Mouse (Mus musculus): Measurements from ENCODE around the gene Crp. TPM values are rescaled to one million over a fixed set of nuclear protein-coding genes. Genes with fewer than 3 reads are reported as not detected.

Gene Crp
- polyA plus RNA-seq (2011; ENCODE audit: insufficient read depth, insufficient read length, low replicate concordance, missing spikeins): 1.3 TPM in 1 of 2 replicates, not detected in the other

DNA sequence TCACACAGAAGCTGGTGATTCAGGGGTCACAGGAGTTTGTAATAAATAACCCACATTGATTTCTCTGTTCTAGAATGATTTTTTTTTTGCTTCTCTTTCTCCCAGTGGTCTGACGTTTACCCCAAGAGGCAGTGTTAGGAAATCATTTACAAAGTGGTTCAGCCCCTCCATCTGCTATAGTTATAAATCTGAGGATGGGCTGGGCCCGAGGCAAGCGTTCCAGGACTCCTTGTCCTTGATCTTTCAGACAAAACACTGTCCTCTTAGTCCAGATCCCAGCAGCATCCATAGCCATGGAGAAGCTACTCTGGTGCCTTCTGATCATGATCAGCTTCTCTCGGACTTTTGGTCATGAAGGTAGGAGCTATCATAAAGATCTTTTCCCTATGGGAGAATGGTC lies at the start of gene Crp:
Gene Crp, plus strand, starts transcription at position 212 of the 400 bp plus-strand sequence.
- TF ChIP-seq POLR2A (IDR thresholded peaks at IDR 0.05; ENCODE audit: borderline replicate concordance, control insufficient read depth, low read depth, low read length) (no peak), CTCF (IDR thresholded peaks at IDR 0.05; ENCODE audit: control insufficient read depth, insufficient read depth, low read length) (no peak)
- Histone ChIP-seq H3K4me3 (replicated peaks; ENCODE audit: control insufficient read depth, low read depth, low read length) (no peak within 1 kb of the TSS), H3K27ac (ENCODE audit: control insufficient read depth, insufficient read depth, low read depth, low read length, poor library complexity) (no peak within 1 kb of the TSS), H3K4me1 (ENCODE audit: control insufficient read depth, insufficient read depth, low read length) (no peaks in the 10 kb centered on the region)
- WGBS: 71% methylated on average over 4 of the region's 4 CpGs

DNA sequence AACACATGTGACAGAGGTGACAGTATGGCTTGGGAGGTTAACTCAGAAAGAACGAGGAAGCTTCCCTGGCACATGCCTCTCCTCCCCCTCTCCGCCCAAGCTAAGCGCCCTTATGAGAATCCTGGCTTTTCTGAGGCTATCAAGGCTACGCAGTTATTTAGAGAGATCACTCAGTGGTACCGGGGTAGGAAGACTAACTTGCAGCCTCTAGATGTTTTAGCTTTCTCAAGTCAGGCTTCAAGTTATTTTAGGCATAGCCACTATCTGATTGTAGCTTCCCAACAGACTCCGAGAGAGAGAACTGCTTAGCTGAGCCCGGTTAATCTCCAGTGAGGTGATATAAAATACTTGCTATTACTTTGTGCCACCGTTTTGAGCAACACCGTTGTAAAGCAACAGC lies 48.5 kb upstream of the Crp start:
- TF ChIP-seq CTCF (IDR thresholded peaks at IDR 0.05; ENCODE audit: control insufficient read depth, insufficient read depth, low read length): no peak
- no peak for TF ChIP-seq POLR2A (IDR thresholded peaks at IDR 0.05; ENCODE audit: borderline replicate concordance, control insufficient read depth, low read depth, low read length)
- H3K4me3 ChIP-seq (replicated peaks; ENCODE audit: control insufficient read depth, low read depth, low read length): no peak overlapping the region
- H3K27ac ChIP-seq (ENCODE audit: control insufficient read depth, insufficient read depth, low read depth, low read length, poor library complexity): no peak overlapping the region
- 65% methylated on average over 9 of the region's 9 CpGs for WGBS
- no peaks in the 10 kb centered on the region; the same call in 1 of the 2 replicates for H3K4me1 ChIP-seq (ENCODE audit: control insufficient read depth, insufficient read depth, low read length)

DNA sequence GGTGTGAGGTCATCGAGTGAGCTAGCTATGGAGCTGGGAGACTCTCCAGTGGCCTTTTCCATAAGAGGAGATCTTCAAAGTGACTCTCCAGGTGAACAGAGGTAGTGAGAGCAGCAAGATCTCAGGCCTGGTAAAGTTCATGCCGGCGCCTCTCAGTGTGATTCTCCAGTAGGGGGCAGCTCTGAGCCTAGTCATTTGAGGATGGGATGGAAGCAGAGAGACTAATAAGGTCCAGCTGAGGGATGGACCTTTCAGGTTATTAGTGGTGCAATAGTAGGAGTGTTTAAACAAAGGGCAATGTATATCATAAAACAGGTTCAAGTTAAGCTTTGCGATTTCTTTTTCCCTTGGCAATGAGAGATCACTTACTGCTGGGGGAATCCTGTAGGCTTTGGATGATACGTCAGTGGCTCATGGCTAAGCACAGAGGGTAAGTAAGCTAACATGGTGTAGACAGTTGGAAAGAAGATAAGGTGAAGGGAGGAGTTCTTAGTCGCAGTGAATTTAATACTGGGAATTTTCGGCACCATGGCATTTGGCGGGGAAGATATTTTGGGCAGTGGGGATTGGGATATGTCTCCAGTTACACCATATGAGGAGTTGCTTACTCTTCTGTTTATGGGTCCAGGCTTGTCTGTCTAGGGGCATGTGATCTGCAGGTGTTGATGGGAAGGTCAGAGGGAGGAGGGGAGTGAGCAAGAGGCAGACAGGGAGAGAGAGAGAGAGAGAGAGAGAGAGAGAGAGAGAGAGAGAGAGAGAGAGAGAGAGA lies 47.2 kb upstream of the Crp start:
- Histone ChIP-seq H3K27ac (ENCODE audit: control insufficient read depth, insufficient read depth, low read depth, low read length, poor library complexity) (no peak overlapping the region), H3K4me3 (replicated peaks; ENCODE audit: control insufficient read depth, low read depth, low read length) (no peak overlapping the region), H3K4me1 (ENCODE audit: control insufficient read depth, insufficient read depth, low read length) (no peaks in the 10 kb centered on the region; the same call in 1 of the 2 replicates)
- 68% methylated on average over 8 of the region's 8 CpGs for WGBS
- peak; percentile 31; the same call in 1 of the 2 replicates for TF ChIP-seq CTCF (IDR thresholded peaks at IDR 0.05; ENCODE audit: control insufficient read depth, insufficient read depth, low read length)
- no peak for TF ChIP-seq POLR2A (IDR thresholded peaks at IDR 0.05; ENCODE audit: borderline replicate concordance, control insufficient read depth, low read depth, low read length)

DNA sequence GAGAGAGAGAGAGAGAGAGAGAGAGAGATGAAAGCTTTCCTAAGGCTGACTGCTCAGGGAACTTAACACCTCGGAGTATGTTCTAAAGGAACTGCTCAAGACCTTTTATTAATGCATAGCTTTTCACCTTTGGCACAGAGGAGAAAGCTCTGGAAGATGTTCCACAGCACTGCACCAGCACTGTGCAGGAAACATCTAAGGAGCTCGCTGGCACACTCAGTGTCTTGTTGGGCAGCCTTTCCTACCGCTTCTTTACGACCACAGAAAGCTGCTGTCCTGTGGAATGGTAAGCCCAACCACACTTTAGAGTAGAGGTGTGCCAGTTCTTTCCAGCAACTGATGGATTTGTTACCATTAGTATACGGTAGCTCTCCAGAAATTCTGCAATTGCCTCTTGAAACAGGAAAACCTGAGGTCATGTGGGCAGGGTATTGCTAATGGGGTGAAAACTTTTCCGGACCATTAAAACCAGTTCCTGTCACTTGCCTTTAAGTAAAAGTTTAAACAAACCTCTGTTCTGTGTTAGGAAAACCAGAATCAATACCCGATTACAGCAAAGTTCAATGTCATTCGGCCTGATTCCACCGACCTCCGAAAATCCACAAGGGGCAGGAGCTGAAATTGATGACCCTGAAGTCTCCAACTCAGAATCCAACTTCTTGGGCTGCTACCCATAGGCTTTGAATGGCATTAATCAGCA lies 46.4 kb upstream of the Crp start:
- Histone ChIP-seq H3K27ac (ENCODE audit: control insufficient read depth, insufficient read depth, low read depth, low read length, poor library complexity) (no peak overlapping the region), H3K4me1 (ENCODE audit: control insufficient read depth, insufficient read depth, low read length) (no peaks in the 10 kb centered on the region; the same call in 1 of the 2 replicates), H3K4me3 (replicated peaks; ENCODE audit: control insufficient read depth, low read depth, low read length) (no peak overlapping the region)
- TF ChIP-seq CTCF (IDR thresholded peaks at IDR 0.05; ENCODE audit: control insufficient read depth, insufficient read depth, low read length) (no peak), POLR2A (IDR thresholded peaks at IDR 0.05; ENCODE audit: borderline replicate concordance, control insufficient read depth, low read depth, low read length) (no peak)
- WGBS: 54% methylated on average over 10 of the region's 10 CpGs

DNA sequence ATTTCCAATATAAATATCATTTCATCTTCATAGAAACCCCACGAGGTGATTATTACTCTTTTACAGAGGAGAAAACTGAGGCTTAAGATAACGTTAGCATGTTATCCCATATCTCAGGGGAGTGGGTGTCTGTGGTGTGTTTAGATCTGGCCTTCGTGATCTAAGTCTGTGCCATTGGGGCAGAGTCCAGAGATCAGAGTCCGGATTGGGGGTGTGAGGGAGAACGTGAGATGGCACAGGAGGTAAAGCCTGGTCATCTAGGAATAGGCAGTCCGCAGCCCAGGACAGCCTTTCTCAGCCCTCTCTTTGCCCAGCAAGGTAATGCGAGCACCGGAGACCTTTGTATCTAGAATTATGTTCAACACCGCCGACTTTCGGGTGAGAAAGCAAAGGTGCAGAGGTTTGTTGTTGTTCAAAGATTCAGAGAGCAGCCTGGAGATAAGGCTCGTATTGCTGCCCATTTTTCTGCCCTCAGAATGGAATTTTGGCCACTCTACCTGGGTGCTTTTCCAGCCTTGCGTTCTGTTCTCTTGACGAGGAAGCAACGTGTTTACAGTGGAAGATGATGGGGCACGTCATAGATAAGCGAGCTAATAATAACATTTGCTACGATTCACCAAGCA lies 45.7 kb upstream of the Crp start:
- 79% methylated on average over 18 of the region's 18 CpGs for WGBS
- TF ChIP-seq POLR2A (IDR thresholded peaks at IDR 0.05; ENCODE audit: borderline replicate concordance, control insufficient read depth, low read depth, low read length): no peak
- no peak for TF ChIP-seq CTCF (IDR thresholded peaks at IDR 0.05; ENCODE audit: control insufficient read depth, insufficient read depth, low read length)
- H3K4me1 ChIP-seq (ENCODE audit: control insufficient read depth, insufficient read depth, low read length): no peaks in the 10 kb centered on the region; the same call in 1 of the 2 replicates
- no peak overlapping the region for H3K4me3 ChIP-seq (replicated peaks; ENCODE audit: control insufficient read depth, low read depth, low read length)
- no peak overlapping the region for H3K27ac ChIP-seq (ENCODE audit: control insufficient read depth, insufficient read depth, low read depth, low read length, poor library complexity)

DNA sequence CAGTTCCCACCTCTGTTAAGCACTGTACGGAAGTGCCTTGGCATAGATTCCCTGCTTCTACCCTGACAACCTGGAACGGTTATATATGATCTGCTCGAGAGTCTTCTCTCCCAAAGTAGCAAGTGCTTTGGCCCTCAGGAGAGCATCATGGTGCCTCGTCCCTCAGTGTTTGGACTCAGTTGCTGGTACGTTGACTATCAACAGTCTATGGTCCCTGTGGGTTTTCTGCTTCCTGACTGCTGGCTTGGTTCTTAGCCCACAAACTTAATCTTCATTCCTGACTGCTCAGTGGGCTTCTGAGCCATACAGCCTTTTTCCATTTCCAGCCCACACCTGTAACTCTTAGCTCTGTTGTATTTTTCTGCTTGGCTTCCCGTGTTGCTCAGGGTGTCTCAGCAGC lies 44.0 kb upstream of the Crp start:
- Histone ChIP-seq H3K27ac (ENCODE audit: control insufficient read depth, insufficient read depth, low read depth, low read length, poor library complexity) (no peak overlapping the region), H3K4me1 (ENCODE audit: control insufficient read depth, insufficient read depth, low read length) (no peaks in the 10 kb centered on the region; the same call in 1 of the 2 replicates), H3K4me3 (replicated peaks; ENCODE audit: control insufficient read depth, low read depth, low read length) (no peak overlapping the region)
- TF ChIP-seq CTCF (IDR thresholded peaks at IDR 0.05; ENCODE audit: control insufficient read depth, insufficient read depth, low read length) (no peak), POLR2A (IDR thresholded peaks at IDR 0.05; ENCODE audit: borderline replicate concordance, control insufficient read depth, low read depth, low read length) (no peak)
- WGBS: 21% methylated on average over 6 of the region's 6 CpGs

DNA sequence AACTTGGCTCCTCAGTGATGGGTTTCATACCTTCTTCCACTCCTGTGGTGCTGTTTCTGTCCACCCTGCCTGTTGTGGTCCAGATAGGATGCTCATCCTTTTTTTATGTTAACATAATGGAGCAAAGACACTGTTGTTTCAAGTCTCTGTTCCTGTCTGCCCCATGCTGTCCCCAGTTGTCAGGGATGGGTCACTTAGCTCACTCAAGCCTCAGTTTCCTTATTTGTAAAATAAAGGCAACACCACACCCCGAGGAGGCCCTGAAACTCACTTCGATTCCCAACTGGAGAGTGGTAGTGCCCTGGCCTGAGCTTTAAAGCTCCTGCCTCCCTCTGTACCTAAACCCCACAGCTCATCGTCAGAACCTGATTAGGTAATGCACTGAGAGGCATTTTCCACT lies 40.6 kb upstream of the Crp start:
- no peak for TF ChIP-seq CTCF (IDR thresholded peaks at IDR 0.05; ENCODE audit: control insufficient read depth, insufficient read depth, low read length)
- TF ChIP-seq POLR2A (IDR thresholded peaks at IDR 0.05; ENCODE audit: borderline replicate concordance, control insufficient read depth, low read depth, low read length): no peak
- no peak overlapping the region for H3K27ac ChIP-seq (ENCODE audit: control insufficient read depth, insufficient read depth, low read depth, low read length, poor library complexity)
- WGBS: 75% methylated on average over 3 of the region's 3 CpGs
- H3K4me1 ChIP-seq (ENCODE audit: control insufficient read depth, insufficient read depth, low read length): no peaks in the 10 kb centered on the region
- H3K4me3 ChIP-seq (replicated peaks; ENCODE audit: control insufficient read depth, low read depth, low read length): no peak overlapping the region

DNA sequence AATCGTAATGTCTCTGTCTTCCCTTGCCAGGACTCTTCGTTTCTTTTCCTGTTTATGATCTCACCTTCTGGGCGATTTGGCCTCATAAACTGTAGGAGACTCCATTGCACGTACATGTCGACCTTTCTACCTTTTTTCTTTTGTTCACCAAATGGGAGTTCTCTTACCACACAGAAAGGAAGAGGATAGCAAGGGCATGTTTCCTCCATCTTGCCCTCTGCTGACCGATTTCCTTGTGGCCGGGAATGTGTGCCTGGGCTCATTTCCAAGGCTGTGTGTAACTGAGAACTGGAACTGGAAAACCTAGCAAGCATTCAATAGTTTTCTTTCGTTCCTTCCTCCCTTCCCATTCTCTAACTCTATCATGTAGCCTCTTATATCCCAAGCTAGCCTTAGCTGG lies 38.2 kb upstream of the Crp start:
- H3K27ac ChIP-seq (ENCODE audit: control insufficient read depth, insufficient read depth, low read depth, low read length, poor library complexity): no peak overlapping the region
- no peaks in the 10 kb centered on the region for H3K4me1 ChIP-seq (ENCODE audit: control insufficient read depth, insufficient read depth, low read length)
- 80% methylated on average over 8 of the region's 8 CpGs for WGBS
- TF ChIP-seq CTCF (IDR thresholded peaks at IDR 0.05; ENCODE audit: control insufficient read depth, insufficient read depth, low read length): no peak
- no peak for TF ChIP-seq POLR2A (IDR thresholded peaks at IDR 0.05; ENCODE audit: borderline replicate concordance, control insufficient read depth, low read depth, low read length)
- no peak overlapping the region for H3K4me3 ChIP-seq (replicated peaks; ENCODE audit: control insufficient read depth, low read depth, low read length)
